Mouse (Mus musculus): Measurements from ENCODE around the gene Ttc4. TPM values are rescaled to one million over a fixed set of nuclear protein-coding genes. Genes with fewer than 3 reads are reported as not detected.

The Ttc4 gene
- total RNA-seq, 2 experiments from 2014 or later, result 18.9 to 20.2 TPM

GRCm38 (mm10) chr4:106650833-106651527 lies 27.8 kb downstream of the Ttc4 start, which contains the start of gene Pars2:
Pars2 (plus strand) TSS chr4:106651069.
- peak; percentile 97 for DNase-seq

GRCm38 (mm10) chr4:106647137-106647536 lies 31.6 kb downstream of the Ttc4 start:
- no peak for DNase-seq

DNA sequence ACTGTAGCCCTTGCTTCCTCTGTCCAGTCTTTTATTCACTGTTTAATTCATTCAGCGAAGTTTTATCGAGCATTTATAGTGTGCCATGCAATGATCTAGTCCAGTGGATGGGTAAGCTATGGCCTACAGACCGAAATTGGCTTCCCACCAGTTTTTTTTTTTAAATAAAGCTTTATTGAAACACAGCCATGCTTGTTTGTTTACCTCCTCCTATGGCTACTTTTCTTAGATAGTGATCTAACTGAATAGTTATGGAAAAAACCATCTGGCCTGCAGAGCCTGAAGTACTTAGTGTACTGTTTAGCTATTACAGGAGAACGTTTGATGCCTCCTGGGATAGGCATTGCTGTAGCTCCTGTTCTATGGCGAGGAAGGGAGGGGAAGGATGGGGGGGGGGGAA lies 32.9 kb downstream of the Ttc4 start:
- DNase-seq, result no peak

GRCm38 (mm10) chr4:106644218-106644610 lies 34.5 kb downstream of the Ttc4 start:
- no peak for DNase-seq

GRCm38 (mm10) chr4:106643483-106644217 lies 35.1 kb downstream of the Ttc4 start:
- no peak for DNase-seq

DNA sequence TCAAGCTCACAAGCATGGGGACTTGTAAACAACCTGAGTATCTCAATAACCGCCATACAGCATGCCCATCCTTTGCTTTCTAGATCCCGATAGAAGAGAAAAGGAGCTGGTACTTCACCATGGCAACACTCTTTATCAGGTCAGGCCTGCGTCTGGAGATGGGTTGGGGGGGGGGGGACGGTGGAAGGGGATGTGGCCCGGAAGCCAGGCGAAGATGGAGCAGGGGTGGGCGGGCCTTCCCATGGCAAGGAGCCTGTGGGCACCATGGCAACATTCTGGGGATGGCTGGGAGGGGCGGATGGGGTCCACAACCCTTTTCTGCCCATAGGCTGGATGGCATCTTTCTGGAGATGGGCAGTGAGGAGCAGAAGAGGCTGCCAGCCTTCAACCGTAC lies 44.7 kb downstream of the Ttc4 start:
- DNase-seq, result no peak

DNA sequence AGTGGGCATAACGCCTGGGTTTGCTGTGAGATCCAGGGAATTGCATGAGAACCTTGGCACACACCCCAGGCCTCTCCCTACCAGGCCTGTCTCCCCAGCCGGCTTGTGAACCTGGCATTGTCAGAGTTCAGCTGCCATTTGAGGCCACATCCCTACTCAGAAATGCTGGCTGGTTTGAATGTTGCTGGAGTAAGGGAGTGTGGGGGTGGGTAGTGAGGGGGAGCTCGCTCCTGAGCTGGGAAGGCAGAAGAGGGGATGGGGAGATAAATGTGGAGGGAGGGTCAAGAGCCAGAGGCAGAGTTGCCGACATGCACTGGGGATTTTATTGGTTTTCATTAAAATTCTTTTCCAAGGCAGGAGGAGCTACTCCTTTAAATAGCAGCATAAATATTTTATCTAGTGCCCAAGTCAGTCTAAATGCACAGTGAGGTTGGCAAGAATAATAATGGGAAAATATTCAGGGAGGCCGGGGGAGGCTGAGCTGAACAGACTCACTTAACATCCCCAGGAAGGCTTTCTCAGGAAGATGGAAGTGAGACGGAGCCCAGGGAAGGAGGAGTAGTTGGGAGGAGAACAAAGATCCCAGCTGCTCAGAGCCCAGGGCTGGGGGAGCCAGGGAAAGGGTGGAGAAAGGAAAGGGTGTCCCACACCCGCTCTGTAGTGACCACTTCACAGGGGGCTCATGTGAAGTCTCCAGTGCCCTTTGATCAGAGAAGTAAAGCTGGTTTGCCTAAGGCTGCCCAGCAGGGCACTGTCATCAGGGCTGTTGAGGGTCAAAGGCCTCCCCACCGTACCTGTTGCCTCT lies 45.3 kb downstream of the Ttc4 start:
- DNase-seq, result no peak

DNA sequence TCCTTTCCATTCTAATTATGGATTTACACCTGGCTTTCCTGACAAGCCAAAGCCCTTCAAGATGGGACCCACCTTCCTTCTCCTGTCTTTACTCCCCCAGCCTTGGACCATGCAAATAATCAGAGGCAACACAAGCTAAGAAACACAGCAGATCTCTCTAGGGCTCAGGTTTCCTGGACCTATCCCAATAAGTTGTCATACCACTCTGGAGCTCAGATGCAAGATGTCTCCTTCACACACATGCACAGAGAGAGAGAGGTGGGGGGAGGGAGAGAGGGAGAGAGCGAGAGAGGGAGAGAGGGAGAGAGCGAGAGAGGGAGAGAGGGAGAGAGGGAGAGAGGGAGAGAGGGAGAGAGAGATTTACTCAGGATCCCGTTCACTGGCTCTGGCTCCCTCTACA lies 46.4 kb downstream of the Ttc4 start:
- DNase-seq, result no peak

GRCm38 (mm10) chr4:106630333-106631220 lies 48.2 kb downstream of the Ttc4 start:
- DNase-seq, result peak; percentile 26 to 79

- DNase-seq, result no peak
Measured at GRCm38 (mm10) chr4:106629374-106629773, 49.4 kb downstream of the Ttc4 start.

GRCm38 (mm10) chr4:106628650-106629360 lies 49.9 kb downstream of the Ttc4 start:
- DNase-seq, result no peak

DNA sequence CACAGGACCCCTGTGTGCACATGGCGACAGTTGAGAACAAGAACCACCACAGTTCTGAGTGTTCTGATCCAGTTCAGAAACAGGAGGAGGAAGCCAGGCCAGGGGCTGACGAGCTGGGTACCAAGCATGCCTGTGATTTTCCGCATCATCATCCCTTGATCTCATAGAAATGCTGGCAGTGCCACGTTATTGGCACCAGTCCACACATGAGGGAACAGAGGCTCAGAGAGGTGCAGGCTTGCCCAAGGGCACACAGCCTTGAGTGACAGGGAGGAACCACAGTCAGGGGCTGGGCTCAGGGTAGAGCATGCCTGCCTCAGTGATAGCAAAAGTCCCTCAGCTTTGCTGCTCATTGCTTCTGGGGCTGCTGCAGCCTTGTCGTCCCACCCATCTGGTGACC lies 50.9 kb downstream of the Ttc4 start:
- DNase-seq, result no peak

DNA sequence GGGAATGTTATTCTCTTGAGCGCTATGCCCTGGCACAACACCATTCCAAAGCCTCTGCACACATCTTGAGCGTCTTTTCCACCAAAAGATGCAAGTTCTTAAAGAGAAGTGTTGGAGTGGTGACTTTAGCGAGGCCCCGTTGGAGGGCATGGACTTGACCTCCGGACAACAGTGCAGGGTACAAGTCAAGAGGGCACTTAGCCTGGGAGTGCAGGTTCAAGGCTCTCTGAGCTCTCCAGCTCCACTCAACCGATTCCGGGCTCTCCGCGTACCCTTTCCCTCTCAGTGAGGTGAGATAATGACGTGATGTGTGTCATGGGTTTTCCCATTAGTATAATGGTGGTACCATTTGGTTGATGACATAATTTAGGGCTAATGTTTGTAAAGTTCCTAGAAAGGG lies 54.5 kb downstream of the Ttc4 start:
- no peak for DNase-seq

- DNase-seq, result no peak
Measured at GRCm38 (mm10) chr4:106622712-106623111, 56.0 kb downstream of the Ttc4 start.

DNA sequence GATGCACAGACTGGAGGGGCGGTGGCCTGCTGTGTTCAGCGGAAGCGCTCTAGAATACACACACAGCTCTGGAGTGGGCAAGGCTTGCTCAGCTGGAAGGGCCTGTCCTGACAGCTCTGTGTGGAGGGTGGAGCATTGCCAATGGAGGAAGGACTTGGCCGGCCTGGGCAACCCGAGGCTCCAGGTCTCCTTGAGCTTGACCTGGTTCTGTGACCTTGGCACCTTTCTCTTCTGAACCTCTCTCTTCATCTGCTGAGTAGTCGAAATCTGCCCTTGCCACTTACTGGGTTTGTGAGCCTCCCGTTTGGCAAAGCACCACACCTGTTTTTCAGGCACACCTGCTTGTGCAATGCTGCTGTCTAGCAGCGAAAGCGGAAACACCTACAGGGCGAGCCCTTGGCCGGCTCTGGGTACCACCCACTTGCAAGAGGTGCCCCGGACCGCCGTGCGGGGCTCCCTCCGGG lies 56.7 kb downstream of the Ttc4 start, which contains the start of gene Ttc22:
Gene Ttc22, plus strand, starts transcription at position 403 of the 464 bp plus-strand sequence.
- peak in 1 of 2 experiments; percentile 20 for DNase-seq

- no peak for DNase-seq
Measured at GRCm38 (mm10) chr4:106621428-106621827, 57.3 kb downstream of the Ttc4 start.

GRCm38 (mm10) chr4:106618898-106619297 lies 59.8 kb downstream of the Ttc4 start:
- no peak for DNase-seq

GRCm38 (mm10) chr4:106617056-106617455 lies 61.7 kb downstream of the Ttc4 start, which contains the start of gene Lexm:
Lexm (minus strand) TSS chr4:106617241.
- no peak for DNase-seq

- DNase-seq, result no peak
Measured at GRCm38 (mm10) chr4:106615637-106616036, 63.1 kb downstream of the Ttc4 start.

DNA sequence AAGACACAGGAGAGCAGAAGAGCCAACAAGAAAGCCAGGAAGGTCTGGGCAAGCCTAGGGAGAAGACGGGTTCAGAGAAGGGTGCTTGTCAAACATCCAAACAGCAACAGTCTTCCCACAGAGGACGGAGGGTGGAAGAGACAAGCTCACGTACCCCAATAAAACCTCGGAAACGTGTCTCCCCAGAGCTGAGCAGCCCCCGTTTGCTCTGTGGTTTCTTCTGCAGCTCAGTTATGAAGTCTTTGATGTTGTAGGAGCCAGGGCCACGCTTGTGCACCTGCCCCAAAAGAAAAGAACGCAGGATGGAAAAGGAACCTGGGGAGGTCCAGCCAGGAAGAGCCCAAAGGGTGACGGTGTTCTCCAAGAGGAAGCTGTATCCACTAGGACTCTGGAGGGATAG lies 63.9 kb downstream of the Ttc4 start:
- DNase-seq, result no peak

All from heart, adult 18-20 months (tissue).